Comparison of ENCODE assay signal across 8 mouse cellular contexts in the genomic region with DNA sequence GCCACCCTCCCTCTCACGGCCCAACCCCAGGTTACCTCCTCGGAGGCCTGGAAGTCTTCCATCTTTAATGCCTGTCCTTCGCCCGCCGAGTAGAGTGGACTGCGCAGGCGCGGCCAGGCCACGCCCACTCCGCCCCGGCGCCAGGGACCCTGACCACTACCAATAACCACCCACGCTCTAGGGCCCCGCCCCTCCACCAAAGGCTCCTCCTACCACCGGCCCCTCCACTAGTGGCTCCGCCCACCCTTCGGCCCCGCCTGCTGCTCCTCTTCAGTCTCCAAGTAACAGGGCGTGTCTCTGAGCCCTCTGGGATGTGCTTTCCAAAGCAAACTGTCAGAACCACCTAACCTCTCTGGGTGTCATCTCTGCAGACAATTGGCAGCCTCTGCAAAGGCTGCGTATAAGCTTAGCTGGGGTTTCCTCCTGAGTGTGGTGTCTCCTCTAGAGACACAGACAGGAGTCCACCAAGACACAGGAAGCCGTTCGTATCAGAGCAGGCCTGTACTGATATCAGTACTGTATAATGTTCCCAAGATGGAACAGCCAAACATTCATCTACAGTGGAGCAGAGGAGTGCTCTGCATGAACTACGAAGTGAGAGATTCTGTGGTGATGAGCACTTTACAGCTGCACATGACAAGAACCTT. TPM values are rescaled to one million over a fixed set of nuclear protein-coding genes. Genes with fewer than 3 reads are reported as not detected.
DNase-seq lines count a peak whose midpoint lies in the region; ATAC-seq and TF ChIP-seq lines count a peak whose summit lies in the region.
"Not testable (repeated sequence)": the region's sequence is repeated elsewhere in the genome, so short reads cannot be mapped to it uniquely, and the experiment has no call there.

A gene (minus strand): TSS at position 162 of the 647 bp plus-strand sequence.

- TF ChIP-seq EP300 in stomach, postnatal 0 days (optimal IDR thresholded peaks at IDR 0.05): not testable (repeated sequence)

- 10% methylated on average over 23 of the region's 23 CpGs for WGBS in forebrain, embryonic 13.5 days
- WGBS in large intestine, adult 2 months: 3% methylated on average over 23 of the region's 23 CpGs
- WGBS in liver, embryonic 16.5 days (ENCODE audit: insufficient replicate concordance): 5% methylated on average over 19 of the region's 23 CpGs
- WGBS in neural tube, embryonic 12.5 days: 11% methylated on average over 22 of the region's 23 CpGs
- WGBS in stomach, postnatal 0 days: 7% methylated on average over 21 of the region's 23 CpGs

- H3K9ac ChIP-seq in forebrain, embryonic 13.5 days: peak within 1 kb of the TSS; percentile 66
- peak within 1 kb of the TSS; percentile 61 for H3K9ac ChIP-seq in liver, embryonic 16.5 days (ENCODE audit: low read depth, low read length)
- peak within 1 kb of the TSS; percentile 48; the same call in 1 of the 2 replicates for H3K9ac ChIP-seq in neural tube, embryonic 12.5 days
- not testable (repeated sequence) for H3K9ac ChIP-seq in stomach, postnatal 0 days (ENCODE audit: low read length)

- not testable (repeated sequence) for H3K4me1 ChIP-seq in forebrain, embryonic 13.5 days; liver, embryonic 16.5 days (ENCODE audit: control insufficient read depth, low read depth, low read length); neural tube, embryonic 12.5 days; stomach, postnatal 0 days (replicated peaks; ENCODE audit: control insufficient read depth, insufficient read depth)

- peak within 1 kb of the TSS; percentile 44 for H3K4me3 ChIP-seq in forebrain, embryonic 13.5 days
- peak within 1 kb of the TSS; percentile 58 for H3K4me3 ChIP-seq in liver, embryonic 16.5 days (ENCODE audit: low read depth, low read length)
- peak within 1 kb of the TSS; percentile 40 for H3K4me3 ChIP-seq in neural tube, embryonic 12.5 days
- peak within 1 kb of the TSS; percentile 31 for H3K4me3 ChIP-seq in stomach, postnatal 0 days (ENCODE audit: low read depth, low read length)

- not testable (repeated sequence) for TF ChIP-seq CTCF in stomach, postnatal 0 days (IDR thresholded peaks at IDR 0.05; ENCODE audit: low read depth)

- not testable (repeated sequence) for H3K9me3 ChIP-seq in forebrain, embryonic 13.5 days (replicated peaks); liver, embryonic 16.5 days (replicated peaks; ENCODE audit: control insufficient read depth, low read length); neural tube, embryonic 12.5 days; stomach, postnatal 0 days (ENCODE audit: control insufficient read depth, low read length)

- ATAC-seq in cerebellum, adult (ENCODE audit: insufficient number of reproducible peaks, low FRiP score, low TSS enrichment): peak; percentile 70
- peak; percentile 92 for ATAC-seq in forebrain, embryonic 13.5 days
- ATAC-seq in liver, embryonic 16.5 days (ENCODE audit: low read depth): peak; percentile 96
- ATAC-seq in neural tube, embryonic 12.5 days (ENCODE audit: low FRiP score, low read depth): peak; percentile 90
- peak; percentile 92 for ATAC-seq in stomach, postnatal 0 days (ENCODE audit: low FRiP score, low TSS enrichment)

- H3K27me3 ChIP-seq in forebrain, embryonic 13.5 days; liver, embryonic 16.5 days (ENCODE audit: control insufficient read depth, insufficient read depth, low read depth, low read length); neural tube, embryonic 12.5 days (replicated peaks); stomach, postnatal 0 days (ENCODE audit: control insufficient read depth, insufficient read depth, low read length): not testable (repeated sequence)

- H3K36me3 ChIP-seq in forebrain, embryonic 13.5 days (ENCODE audit: poor library complexity, severe bottlenecking); liver, embryonic 16.5 days (ENCODE audit: control insufficient read depth, insufficient read depth); neural tube, embryonic 12.5 days; stomach, postnatal 0 days (ENCODE audit: control insufficient read depth, insufficient read depth, low read length): not testable (repeated sequence)

- not testable (repeated sequence) for H3K27ac ChIP-seq in forebrain, embryonic 13.5 days; liver, embryonic 16.5 days (ENCODE audit: low read length); neural tube, embryonic 12.5 days; stomach, postnatal 0 days (replicated peaks)

- intact Hi-C loops in heart, postnatal 10 days (cut with DNase I): not testable (repeated sequence)

- peak; percentile 94 for DNase-seq in ES-CJ7 (ENCODE audit: low read depth, low spot score)
- DNase-seq in heart, postnatal 10 days: peak; percentile 96 to 97
- DNase-seq in large intestine, adult 2 months (ENCODE audit: low read depth, low spot score): peak; percentile 37
- DNase-seq in stomach, postnatal 0 days (ENCODE audit: low spot score): peak; percentile 90

- peak within 1 kb of the TSS; percentile 62 for H3K4me2 ChIP-seq in forebrain, embryonic 13.5 days
- H3K4me2 ChIP-seq in liver, embryonic 16.5 days (ENCODE audit: low read depth, low read length): peak within 1 kb of the TSS; percentile 65
- peak within 1 kb of the TSS; percentile 58 for H3K4me2 ChIP-seq in neural tube, embryonic 12.5 days (replicated peaks)
- peak within 1 kb of the TSS; percentile 46 for H3K4me2 ChIP-seq in stomach, postnatal 0 days (replicated peaks; ENCODE audit: low read depth)

RNA-seq across cellular contexts. Expression of the gene that starts here (rescaled TPM):
- polyA plus RNA-seq in forebrain, embryonic 13.5 days (2015; fragmentation: Nextera tagmentation; extraction: Ambion mirVana): 38.6 and 41.9 TPM in 2 replicates
- 1 to 10 TPM; 2.3 to 3.3 TPM for total RNA-seq in heart, postnatal 10 days (2021)
- 14.0 and 15.0 TPM in 2 replicates for polyA plus RNA-seq in large intestine, adult 2 months (2012; rRNA removed)
- 5.4 and 5.5 TPM in 2 replicates for polyA plus RNA-seq in liver, embryonic 16.5 days (2015; fragmentation: Nextera tagmentation; extraction: Ambion mirVana)
- 39.4 and 42.6 TPM in 2 replicates for polyA plus RNA-seq in neural tube, embryonic 12.5 days (2016; fragmentation: Nextera tagmentation; extraction: Ambion mirVana)
- polyA plus RNA-seq in stomach, postnatal 0 days (2015; fragmentation: Nextera tagmentation; extraction: Ambion mirVana): 5.9 and 6.3 TPM in 2 replicates

Comparison
In these comparisons a context has a peak if more than half of its experiments do, and no peak if none do; other contexts are left out.
1. DNase-seq: peak in every context shown above with its lines; median percentile 96 in heart, postnatal 10 days; 94 in ES-CJ7; 90 in stomach, postnatal 0 days; 37 in large intestine, adult 2 months.